Comparison of ENCODE assay signal across 8 mouse cellular contexts in genomic region chr3:89102495-89103290, GRCm38 (mm10). TPM values are rescaled to one million over a fixed set of nuclear protein-coding genes. Genes with fewer than 3 reads are reported as not detected.
DNase-seq lines count a peak whose midpoint lies in the region; ATAC-seq and TF ChIP-seq lines count a peak whose summit lies in the region.

No protein-coding gene starts in this region.

- ATAC-seq in erythroblast, adult 5-6 weeks (replicated peaks; ENCODE audit: low FRiP score, poor library complexity, severe bottlenecking), result no peak
- ATAC-seq in monocyte, adult 5-6 weeks (replicated peaks; ENCODE audit: insufficient number of reproducible peaks, low FRiP score, low TSS enrichment, poor library complexity, severe bottlenecking), result no peak

- peaks cover 38% of the 10 kb centered on the region for H3K79me2 ChIP-seq in macrophage (ENCODE audit: inconsistent target)

- H3K4me1 ChIP-seq in erythroblast, embryonic 14.5 days (ENCODE audit: control insufficient read depth), result peaks cover 50% of the 10 kb centered on the region
- peaks cover 38% of the 10 kb centered on the region for H3K4me1 ChIP-seq in E14TG2a.4 (replicated peaks; ENCODE audit: low read depth, low read length)
- peaks cover 41% of the 10 kb centered on the region for H3K4me1 ChIP-seq in hindbrain, embryonic 10.5 days (replicated peaks)

- no peak for DNase-seq in hindbrain, embryonic 10.5 days (ENCODE audit: low spot score)
- no peak for DNase-seq in MN1 (ENCODE audit: low spot score)
- DNase-seq in cerebellum, adult 18-20 months, result no peak

- no peaks in the 10 kb centered on the region for H3K27me3 ChIP-seq in erythroblast, embryonic 14.5 days (ENCODE audit: control insufficient read depth)
- H3K27me3 ChIP-seq in E14TG2a.4 (ENCODE audit: insufficient read depth, low read length), result no peaks in the 10 kb centered on the region
- no peaks in the 10 kb centered on the region for H3K27me3 ChIP-seq in hindbrain, embryonic 10.5 days (ENCODE audit: insufficient read depth, poor library complexity, severe bottlenecking)

- peaks cover 31% of the 10 kb centered on the region for H3K36me3 ChIP-seq in erythroblast, embryonic 14.5 days (ENCODE audit: control insufficient read depth)
- peaks cover 33% of the 10 kb centered on the region for H3K36me3 ChIP-seq in E14TG2a.4 (ENCODE audit: insufficient read depth, low read length)
- peaks cover 28% of the 10 kb centered on the region for H3K36me3 ChIP-seq in hindbrain, embryonic 10.5 days
- 0 out of 2 replicates have a peak, but pooled peaks cover 5% of the 10 kb centered on the region for H3K36me3 ChIP-seq in macrophage (ENCODE audit: inconsistent target)

- H3K27ac ChIP-seq in hindbrain, embryonic 10.5 days, result peak overlapping the region; percentile 91
- H3K27ac ChIP-seq in macrophage, result peak overlapping the region; percentile 93

- WGBS in hindbrain, embryonic 10.5 days, result 69% methylated on average over 12 of the region's 12 CpGs
- WGBS in macrophage (ENCODE audit: missing documents), result 24% methylated on average over 12 of the region's 12 CpGs

- peak overlapping the region; percentile 73 for H3K4me3 ChIP-seq in erythroblast, embryonic 14.5 days (replicated peaks)
- H3K4me3 ChIP-seq in E14TG2a.4 (replicated peaks; ENCODE audit: low read length) (peak overlapping the region; percentile 91), macrophage (ENCODE audit: inconsistent target) (peak overlapping the region; percentile 75; the same call in 1 of the 2 replicates)
- H3K4me3 ChIP-seq in hindbrain, embryonic 10.5 days, result peak overlapping the region; percentile 88

- no peak for TF ChIP-seq CTCF in E14TG2a.4 (conservative IDR thresholded peaks at IDR 0.05; ENCODE audit: low read length)

- no peaks in the 10 kb centered on the region for H3K9me3 ChIP-seq in erythroblast, embryonic 14.5 days (ENCODE audit: control insufficient read depth, low read length)
- no peaks in the 10 kb centered on the region for H3K9me3 ChIP-seq in E14TG2a.4 (ENCODE audit: low read length)
- H3K9me3 ChIP-seq in hindbrain, embryonic 10.5 days, result no peaks in the 10 kb centered on the region

RNA-seq across cellular contexts. Expression of gene Fdps, which starts 0.9 kb away (rescaled TPM):
- 1.1 and 1.3 TPM in 2 replicates for polyA plus RNA-seq in erythroblast, embryonic 14.5 days (2012)
- 17.1 and 33.6 TPM in 2 replicates for total RNA-seq in erythroblast, adult 5-6 weeks (2015; ENCODE audit: low replicate concordance)
- 30.1 and 47.8 TPM in 2 replicates for total RNA-seq in erythroblast, adult 5-6 weeks (2017; ENCODE audit: low replicate concordance)
- polyA plus RNA-seq in hindbrain, embryonic 10.5 days (2016; fragmentation: Nextera tagmentation; extraction: Ambion mirVana), result 383 and 460 TPM in 2 replicates
- total RNA-seq in macrophage (2018; cell fraction: chromatin; rRNA removed), result 10 to 100 TPM in 23 of 26 experiments, 1 to 10 TPM in 3; 8.2 to 78.3 (median 22.0) TPM
- total RNA-seq in macrophage (2018; cell fraction: cytosol; rRNA removed), result 100 to 1,000 TPM in 1 of 26 experiments, 10 to 100 TPM in 25; 34.8 to 105 (median 63.6) TPM
- 100 to 1,000 TPM in 1 of 26 experiments, 10 to 100 TPM in 25; 12.2 to 146 (median 26.0) TPM for total RNA-seq in macrophage (2018; cell fraction: nucleus; rRNA removed)
- 31.5 to 168 TPM (median 106 TPM) in 3 replicates for polyA plus RNA-seq in macrophage (2018)
- 37.2 to 55.7 TPM (median 39.0 TPM) in 3 replicates for total RNA-seq in monocyte, adult 5-6 weeks (2017)

RNA-seq across cellular contexts. Expression of gene Gm43738, which starts 1.8 kb away (rescaled TPM):
- 0.09 TPM in 1 of 2 replicates, not detected in the other for polyA plus RNA-seq in erythroblast, embryonic 14.5 days (2012)
- total RNA-seq in erythroblast, adult 5-6 weeks (2015; ENCODE audit: low replicate concordance), result not detected in 2 replicates
- not detected in 2 replicates for total RNA-seq in erythroblast, adult 5-6 weeks (2017; ENCODE audit: low replicate concordance)
- 0.09 TPM in 1 of 2 replicates, not detected in the other for polyA plus RNA-seq in hindbrain, embryonic 10.5 days (2016; fragmentation: Nextera tagmentation; extraction: Ambion mirVana)
- total RNA-seq in macrophage (2018; cell fraction: chromatin; rRNA removed), result not detected
- total RNA-seq in macrophage (2018; cell fraction: cytosol; rRNA removed), result under 1 TPM in 1 of 26 experiments, not detected in 25; 0.06 TPM
- total RNA-seq in macrophage (2018; cell fraction: nucleus; rRNA removed), result not detected
- polyA plus RNA-seq in macrophage (2018), result not detected in 3 replicates
- total RNA-seq in monocyte, adult 5-6 weeks (2017), result not detected in 3 replicates

RNA-seq across cellular contexts. Expression of gene Rusc1, which starts 9.6 kb away (rescaled TPM):
- polyA plus RNA-seq in erythroblast, embryonic 14.5 days (2012), result 0.34 and 0.49 TPM in 2 replicates
- total RNA-seq in erythroblast, adult 5-6 weeks (2015; ENCODE audit: low replicate concordance), result 0.38 and 2.5 TPM in 2 replicates
- 1.6 and 5.6 TPM in 2 replicates for total RNA-seq in erythroblast, adult 5-6 weeks (2017; ENCODE audit: low replicate concordance)
- 19.1 and 38.3 TPM in 2 replicates for polyA plus RNA-seq in hindbrain, embryonic 10.5 days (2016; fragmentation: Nextera tagmentation; extraction: Ambion mirVana)
- 10 to 100 TPM in 18 of 26 experiments, 1 to 10 TPM in 8; 5.0 to 31.9 (median 18.5) TPM for total RNA-seq in macrophage (2018; cell fraction: chromatin; rRNA removed)
- total RNA-seq in macrophage (2018; cell fraction: cytosol; rRNA removed), result 10 to 100 TPM in 22 of 26 experiments, 1 to 10 TPM in 4; 8.4 to 16.8 (median 13.4) TPM
- 10 to 100 TPM in 21 of 26 experiments, 1 to 10 TPM in 5; 6.2 to 22.9 (median 15.2) TPM for total RNA-seq in macrophage (2018; cell fraction: nucleus; rRNA removed)
- polyA plus RNA-seq in macrophage (2018), result 8.1 to 14.4 TPM (median 11.2 TPM) in 3 replicates
- total RNA-seq in monocyte, adult 5-6 weeks (2017), result 15.7 to 30.9 TPM (median 22.4 TPM) in 3 replicates

RNA-seq across cellular contexts. Expression of gene Pklr, which starts 33.2 kb away (rescaled TPM):
- 50.9 and 55.5 TPM in 2 replicates for polyA plus RNA-seq in erythroblast, embryonic 14.5 days (2012)
- 22.5 and 23.4 TPM in 2 replicates for total RNA-seq in erythroblast, adult 5-6 weeks (2015; ENCODE audit: low replicate concordance)
- 5.6 and 5.7 TPM in 2 replicates for total RNA-seq in erythroblast, adult 5-6 weeks (2017; ENCODE audit: low replicate concordance)
- 4.4 and 6.0 TPM in 2 replicates for polyA plus RNA-seq in hindbrain, embryonic 10.5 days (2016; fragmentation: Nextera tagmentation; extraction: Ambion mirVana)
- 1 to 10 TPM in 1 of 26 experiments, not detected in 25; 3.2 TPM for total RNA-seq in macrophage (2018; cell fraction: chromatin; rRNA removed)
- total RNA-seq in macrophage (2018; cell fraction: cytosol; rRNA removed), result not detected
- total RNA-seq in macrophage (2018; cell fraction: nucleus; rRNA removed), result not detected
- polyA plus RNA-seq in macrophage (2018), result not detected in 3 replicates
- not detected in 3 replicates for total RNA-seq in monocyte, adult 5-6 weeks (2017)

RNA-seq across cellular contexts. Expression of gene Hcn3, which starts 57.3 kb away (rescaled TPM):
- 0.02 TPM in 2 replicates for polyA plus RNA-seq in erythroblast, embryonic 14.5 days (2012)
- not detected in 2 replicates for total RNA-seq in erythroblast, adult 5-6 weeks (2015; ENCODE audit: low replicate concordance)
- total RNA-seq in erythroblast, adult 5-6 weeks (2017; ENCODE audit: low replicate concordance), result 1.3 TPM in 1 of 2 replicates, not detected in the other
- 7.3 and 9.1 TPM in 2 replicates for polyA plus RNA-seq in hindbrain, embryonic 10.5 days (2016; fragmentation: Nextera tagmentation; extraction: Ambion mirVana)
- total RNA-seq in macrophage (2018; cell fraction: chromatin; rRNA removed), result 1 to 10 TPM in 4 of 26 experiments, under 1 TPM in 18, not detected in 4; 0.20 to 3.8 (median 0.58) TPM
- under 1 TPM; 0.04 to 0.49 (median 0.14) TPM for total RNA-seq in macrophage (2018; cell fraction: cytosol; rRNA removed)
- total RNA-seq in macrophage (2018; cell fraction: nucleus; rRNA removed), result 1 to 10 TPM in 4 of 26 experiments, under 1 TPM in 18, not detected in 4; 0.10 to 3.7 (median 0.32) TPM
- 0.11 to 0.20 TPM (median 0.15 TPM) in 3 replicates for polyA plus RNA-seq in macrophage (2018)
- total RNA-seq in monocyte, adult 5-6 weeks (2017), result not detected in 3 replicates

Comparison
In these comparisons a context has a peak if more than half of its experiments do, and no peak if none do; other contexts are left out.
1. RNA of gene Fdps, which starts 0.9 kb away (polyA plus RNA-seq): 383 to 460 TPM in hindbrain, embryonic 10.5 days and 31.5 to 168 TPM in macrophage; 1.1 to 1.3 TPM in erythroblast, embryonic 14.5 days; every median in the first group is over 10 times any median in the second.
2. Peak in every context shown above with its lines, with median percentiles within 50 percentile points of each other: H3K4me3 ChIP-seq.